Mouse (Mus musculus): ENCODE measurements around the gene Limch1.
A peak's percentile ranks its signal among the peaks of the same experiment; 100 is the strongest.

Gene Limch1

GRCm38 (mm10) chr5:66746761-66747160, 1.1 kb downstream of the Limch1 start:
- no peak for DNase-seq (ENCODE audit: low read depth, low spot score)

- no peak for DNase-seq (ENCODE audit: low read depth, low spot score)
Observed at GRCm38 (mm10) chr5:66747761-66748430, 2.3 kb downstream of the Limch1 start.

DNA sequence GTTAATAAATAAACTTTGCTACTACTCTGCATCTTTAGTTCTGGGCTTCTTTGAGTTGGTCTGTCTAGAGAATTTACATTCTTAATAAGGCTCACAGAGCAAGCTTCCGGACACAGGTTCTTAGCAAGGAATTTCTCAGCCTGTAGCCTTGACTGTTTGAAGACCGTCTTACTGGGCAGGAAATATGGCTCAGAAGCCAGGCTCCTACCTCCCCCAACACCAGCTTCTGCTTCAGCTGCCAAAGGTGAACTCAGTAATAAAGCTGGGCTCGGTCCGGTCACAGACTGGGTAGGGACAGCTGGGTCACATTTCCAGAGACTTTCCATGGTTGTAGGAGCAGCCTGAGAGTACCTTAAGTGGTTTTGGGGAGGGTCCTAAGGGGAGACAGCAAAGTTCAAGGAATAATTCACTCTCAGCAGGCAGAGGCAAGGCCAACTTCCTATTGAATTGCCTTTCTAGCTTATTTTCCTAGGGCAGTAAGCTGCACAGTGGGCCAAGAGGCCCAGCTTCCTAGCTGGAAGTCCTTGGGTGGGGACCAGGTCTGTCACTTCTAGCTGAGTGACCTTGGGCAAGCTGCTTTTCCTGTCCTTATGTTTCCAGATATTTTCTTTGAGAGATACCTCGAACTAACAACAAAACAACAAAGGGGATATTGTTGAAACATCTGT, 3.0 kb downstream of the Limch1 start:
- no peak for DNase-seq (ENCODE audit: low read depth, low spot score)

DNA sequence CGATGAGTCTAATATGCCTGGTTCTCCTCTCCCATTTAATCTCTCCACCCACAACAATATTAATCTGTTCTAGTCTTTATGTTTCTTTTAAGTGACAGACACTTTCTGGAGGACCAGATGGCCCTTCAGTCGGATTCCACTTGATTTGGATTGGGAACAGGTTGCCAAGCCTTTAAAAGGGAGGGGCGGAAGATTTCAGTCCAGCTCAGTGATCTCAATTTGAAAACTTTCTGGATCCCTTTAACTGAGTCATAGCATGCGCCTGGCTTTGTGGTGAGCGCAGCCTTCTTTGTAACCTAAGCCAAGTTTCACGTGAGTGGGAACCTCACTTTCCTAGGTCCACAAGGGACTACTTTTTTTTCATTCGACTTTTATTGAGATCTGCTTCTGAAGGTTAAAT, 5.0 kb downstream of the Limch1 start:
- DNase-seq (ENCODE audit: low read depth, low spot score), result peak; percentile 49

DNA sequence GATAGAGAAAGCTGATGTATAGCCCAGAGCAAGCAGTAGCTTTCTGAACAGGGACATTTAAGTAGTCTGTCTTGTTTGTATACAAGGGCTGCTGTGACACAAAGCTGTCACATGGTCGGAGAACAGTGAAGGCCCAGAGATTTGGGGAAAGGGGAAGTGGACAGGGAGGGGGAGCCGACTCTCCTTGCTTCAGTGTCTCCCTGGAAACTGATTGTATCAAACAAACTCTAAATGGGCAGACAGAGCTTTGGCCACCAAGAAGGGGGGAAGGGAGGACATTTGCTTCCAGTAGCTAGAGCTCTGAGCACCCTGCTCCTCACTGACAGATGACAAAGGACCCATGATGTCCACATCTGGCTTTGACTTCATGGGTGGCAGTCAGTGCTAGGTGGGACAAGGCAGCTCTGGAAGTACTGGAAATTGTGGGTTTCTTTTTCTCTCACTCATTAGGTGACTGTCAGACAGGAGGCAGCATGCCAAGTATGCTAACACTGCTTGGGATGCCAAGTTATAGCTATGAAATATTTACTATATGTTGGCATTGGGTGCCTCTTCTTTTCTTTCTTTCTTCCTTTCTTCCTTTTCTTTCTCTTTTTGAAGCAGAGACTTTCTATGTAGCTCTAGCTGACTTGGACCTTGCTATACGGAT, 5.8 kb downstream of the Limch1 start:
- no peak for DNase-seq (ENCODE audit: low read depth, low spot score)

- no peak for DNase-seq (ENCODE audit: low read depth, low spot score)
Observed at GRCm38 (mm10) chr5:66753620-66754019, 8.0 kb downstream of the Limch1 start.

- DNase-seq (ENCODE audit: low read depth, low spot score), result peak; percentile 65
Observed at GRCm38 (mm10) chr5:66756821-66757705, 11.4 kb downstream of the Limch1 start.

- DNase-seq (ENCODE audit: low read depth, low spot score), result no peak
Observed at GRCm38 (mm10) chr5:66757706-66758237, 12.1 kb downstream of the Limch1 start.

DNA sequence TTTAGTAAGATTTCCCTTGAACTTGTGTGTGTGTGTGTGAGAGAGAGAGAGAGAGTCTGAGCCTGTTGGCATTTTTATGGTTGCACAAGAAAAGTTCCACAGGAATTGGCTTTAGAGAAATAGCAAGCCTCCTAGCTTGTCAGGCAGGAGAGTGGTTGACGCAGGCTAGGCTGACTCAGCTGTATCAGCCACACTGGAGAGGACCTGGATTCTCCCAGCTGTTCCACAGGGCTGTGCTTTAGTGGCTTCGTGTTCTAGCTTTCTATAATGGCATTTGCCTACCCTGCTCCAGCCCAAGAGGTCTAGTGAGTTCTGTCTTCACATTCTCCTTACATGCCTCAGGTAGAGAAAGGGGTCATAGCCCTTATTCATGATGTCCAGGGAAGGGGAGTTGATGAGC, 13.7 kb downstream of the Limch1 start:
- DNase-seq (ENCODE audit: low read depth, low spot score), result no peak

- no peak for DNase-seq (ENCODE audit: low read depth, low spot score)
Observed at GRCm38 (mm10) chr5:66760747-66761146, 15.1 kb downstream of the Limch1 start.

DNA sequence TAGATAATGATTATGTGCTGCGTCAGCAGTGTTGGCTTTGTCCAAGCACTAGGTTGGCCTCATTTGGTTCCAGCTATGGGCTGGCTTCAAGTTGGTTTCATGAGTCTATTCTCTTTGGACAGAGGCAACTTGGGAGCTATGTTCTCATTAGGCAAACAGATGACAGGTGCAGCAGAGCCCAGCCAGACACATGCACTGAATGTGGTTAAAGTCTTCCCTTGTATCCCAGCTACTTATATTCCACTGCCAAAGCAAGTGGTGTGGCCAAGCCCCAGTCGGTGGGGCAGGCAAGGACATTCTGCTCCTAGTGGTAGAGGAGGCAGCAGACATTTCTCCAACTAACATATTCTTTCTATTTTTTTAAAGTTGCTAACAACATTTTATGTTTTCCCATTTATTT, 16.4 kb downstream of the Limch1 start:
- no peak for DNase-seq (ENCODE audit: low read depth, low spot score)

- DNase-seq (ENCODE audit: low read depth, low spot score), result no peak
Observed at GRCm38 (mm10) chr5:66764129-66764528, 18.5 kb downstream of the Limch1 start.

GRCm38 (mm10) chr5:66765911-66766310, 20.3 kb downstream of the Limch1 start:
- DNase-seq (ENCODE audit: low read depth, low spot score), result no peak

- DNase-seq (ENCODE audit: low read depth, low spot score), result no peak
Observed at GRCm38 (mm10) chr5:66768034-66768433, 22.4 kb downstream of the Limch1 start.

GRCm38 (mm10) chr5:66769070-66769469, 23.4 kb downstream of the Limch1 start:
- no peak for DNase-seq (ENCODE audit: low read depth, low spot score)

DNA sequence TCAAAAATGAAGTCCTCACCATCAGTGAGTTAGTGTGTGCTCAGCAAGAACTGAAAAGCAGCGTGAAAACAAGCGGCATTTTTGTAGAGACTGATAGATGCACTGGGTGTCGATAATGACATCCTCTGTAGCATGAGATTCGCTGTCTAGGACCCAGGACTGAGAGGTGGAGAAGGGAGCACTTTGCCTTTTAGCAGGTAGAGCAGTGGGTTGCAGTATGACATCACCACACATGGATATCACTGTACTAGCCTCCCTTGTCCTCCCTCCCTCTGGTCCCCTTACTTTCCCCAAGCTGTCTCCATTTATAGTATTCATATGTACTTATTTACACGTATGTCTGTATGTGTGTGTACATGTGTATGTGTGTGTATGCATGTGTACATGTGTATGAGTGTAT, 23.9 kb downstream of the Limch1 start:
- DNase-seq (ENCODE audit: low read depth, low spot score), result no peak

DNA sequence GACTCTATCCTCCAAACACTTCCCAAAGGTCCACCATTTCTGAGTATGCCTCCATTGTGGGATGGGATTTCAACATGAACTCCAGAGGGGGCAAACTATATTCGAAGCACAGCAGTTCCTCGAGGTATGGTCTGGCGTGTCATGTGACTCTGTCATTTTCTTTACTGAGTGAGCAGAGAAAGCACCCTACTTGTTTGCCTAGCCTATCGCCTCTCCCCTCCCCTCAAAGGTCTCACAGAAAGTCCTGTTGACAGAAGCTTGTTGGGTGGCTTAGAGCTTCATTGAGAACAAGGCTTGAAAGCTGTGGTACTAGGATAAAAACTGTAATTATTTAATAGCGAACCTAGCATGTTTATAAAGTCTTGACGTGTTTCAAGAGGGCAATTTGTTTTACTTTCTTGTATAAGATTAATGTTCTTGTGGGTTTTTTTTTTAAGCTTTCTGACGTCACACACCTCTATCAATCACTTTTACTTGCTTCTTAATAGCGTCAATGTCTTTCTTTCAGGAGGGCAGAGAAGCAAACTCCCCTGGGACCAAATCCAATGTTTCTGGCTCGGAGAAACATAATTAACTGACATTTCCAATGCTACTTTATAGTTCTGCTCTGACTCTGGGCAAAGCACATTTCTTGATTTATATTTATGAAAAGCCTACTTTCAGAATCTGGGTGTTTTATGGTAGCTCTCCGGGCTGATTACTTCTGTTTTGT, 32.5 kb downstream of the Limch1 start:
- no peak for DNase-seq (ENCODE audit: low read depth, low spot score)

DNA sequence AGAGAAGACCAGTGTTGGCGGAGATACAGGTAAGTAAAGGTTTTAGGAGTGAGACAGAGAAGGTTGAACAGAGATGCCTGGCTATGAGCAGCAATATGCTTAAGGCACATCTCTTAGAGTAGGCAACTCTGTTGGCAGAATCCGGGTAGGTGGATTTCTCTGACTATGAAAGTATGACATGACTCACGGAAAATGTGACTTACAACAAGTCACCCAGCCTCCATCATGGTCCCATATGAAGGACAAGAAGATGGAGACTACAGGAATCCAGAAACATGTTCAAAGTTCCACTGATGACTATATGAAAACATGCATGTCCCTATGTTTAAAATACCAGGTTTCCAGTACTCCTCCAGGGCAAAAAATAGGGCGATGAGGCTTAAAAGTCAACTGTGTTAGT, 34.7 kb downstream of the Limch1 start:
- DNase-seq (ENCODE audit: low read depth, low spot score), result no peak

- peak; percentile 13 for DNase-seq (ENCODE audit: low read depth, low spot score)
Observed at GRCm38 (mm10) chr5:66781507-66781906, 35.9 kb downstream of the Limch1 start.

DNA sequence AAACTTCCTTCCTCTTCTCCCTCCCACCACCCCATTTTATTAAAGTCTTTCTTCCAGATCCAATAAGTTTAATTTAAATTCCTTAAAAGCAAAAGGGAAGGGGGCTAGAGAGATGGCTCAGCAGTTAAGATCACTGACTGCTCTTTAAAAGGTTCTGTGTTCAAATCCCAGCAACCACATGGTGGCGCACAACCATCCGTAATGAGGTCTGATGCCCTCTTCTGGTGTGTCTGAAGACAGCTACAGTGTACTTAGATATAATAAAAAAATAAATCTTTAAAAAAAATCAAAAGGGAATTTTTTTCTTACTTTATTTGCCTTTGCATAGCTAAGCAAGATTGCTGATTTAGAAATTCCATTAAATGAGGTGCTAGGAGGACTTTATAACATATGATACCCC, 37.2 kb downstream of the Limch1 start:
- DNase-seq (ENCODE audit: low read depth, low spot score), result no peak
